Mouse (Mus musculus) cerebellum, adult 2 months (tissue): ENCODE measurements around the gene Tcp10c. TPM values are rescaled to one million over a fixed set of nuclear protein-coding genes. Genes with fewer than 3 reads are reported as not detected.
"Not testable (repeated sequence)": the region's sequence is repeated elsewhere in the genome, so short reads cannot be mapped to it uniquely, and the experiment has no call there.

Experiments
- DNase-seq, 2 experiments: peaks; one replicate each; pipeline ENCODE4 v3.0.0; 2021
- H3K27ac ChIP-seq: fragments of 200-500 bp; 2 replicates; pipeline ENCODE4 v1.5.1; 2012; ENCODE audit warnings: low read length, control low read depth, inconsistent platforms; ENCODE audit not compliant: insufficient read depth
- H3K27me3 ChIP-seq: fragments of 200-500 bp; 2 replicates; pipeline ENCODE4 v1.6.1; 2012; ENCODE audit warnings: inconsistent platforms, mild to moderate bottlenecking, low read length, moderate library complexity; ENCODE audit not compliant: control insufficient read depth, insufficient read depth
- H3K4me1 ChIP-seq: fragments of 200-500 bp; 2 replicates; pipeline ENCODE4 v1.6.1; 2011; ENCODE audit warnings: low read length; ENCODE audit not compliant: control insufficient read depth, insufficient read depth
- H3K4me3 ChIP-seq: fragments of 200-500 bp; replicated peaks from 2 replicates; pipeline ENCODE3; 2011; ENCODE audit warnings: mild to moderate bottlenecking, low read depth, low read length, control low read depth; ENCODE audit not compliant: insufficient read depth
- WGBS: fragments of 180-500 bp; shearing (Covaris S2); methylation state at CpG from one replicate; pipeline ENCODE4 v1.1.7; 2018; 5-methylcytosine and 5-hydroxymethylcytosine counted together
- polyA plus RNA-seq: library from polyadenylated mRNA; depleted of rRNA; stranded (reverse); fragments of >200 nt; gene quantifications from 2 replicates; pipeline ENCODE4 v1.2.3, GENCODE M21; 2012

The Tcp10c gene
- polyA plus RNA-seq, 1 experiment = not detected

GRCm38 (mm10) chr17:13403527-13404131 is 49.3 kb downstream of the Tcp10c start:
- not testable (repeated sequence) for H3K27me3 ChIP-seq, H3K4me3 ChIP-seq, H3K27ac ChIP-seq, DNase-seq, H3K4me1 ChIP-seq
- WGBS = 76% methylated on average over 5 of the region's 5 CpGs

DNA sequence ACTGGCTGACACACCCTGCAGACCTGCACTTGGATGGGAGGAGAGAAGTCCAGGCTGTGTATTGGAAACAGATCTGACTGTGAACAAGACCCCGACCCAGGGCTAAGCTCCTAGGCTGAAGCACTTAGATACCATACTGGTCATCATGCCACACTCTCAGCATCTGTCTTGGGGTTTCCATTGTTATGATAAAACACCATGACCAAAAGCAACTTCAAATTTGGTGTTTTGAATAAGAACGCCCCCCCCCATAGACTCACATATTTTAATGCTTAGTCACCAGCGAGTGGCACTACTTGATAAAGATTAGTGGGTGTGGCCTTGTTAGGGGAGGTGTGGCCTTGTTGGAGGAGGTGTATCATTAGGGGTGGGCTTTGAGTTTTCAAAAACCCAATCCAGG is 51.7 kb downstream of the Tcp10c start:
- WGBS = 73% methylated on average over 3 of the region's 3 CpGs
- H3K27ac ChIP-seq, DNase-seq, H3K4me1 ChIP-seq, H3K27me3 ChIP-seq, H3K4me3 ChIP-seq: not testable (repeated sequence)

DNA sequence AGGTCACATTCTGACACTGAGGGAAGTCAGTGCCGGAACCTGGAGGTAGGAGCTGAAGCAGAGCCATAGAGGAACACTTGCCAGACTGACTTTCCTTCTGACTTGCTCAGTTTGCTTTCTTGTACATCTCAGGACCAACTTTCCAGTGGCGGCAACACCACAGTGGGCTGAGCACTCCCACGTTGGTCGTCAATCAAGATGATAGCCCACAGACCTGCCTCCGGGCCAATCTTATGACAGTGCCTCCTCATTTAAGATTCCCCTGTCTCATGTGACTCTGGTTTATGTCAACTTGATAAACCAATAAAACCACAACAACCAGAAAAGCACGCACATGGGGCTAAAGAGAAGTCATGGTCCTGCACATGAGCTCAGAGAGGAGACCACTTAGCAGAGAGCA is 52.3 kb downstream of the Tcp10c start:
- not testable (repeated sequence) for H3K4me1 ChIP-seq, DNase-seq, H3K4me3 ChIP-seq, H3K27me3 ChIP-seq, H3K27ac ChIP-seq
- WGBS = 88% methylated on average over 6 of the region's 6 CpGs

- not testable (repeated sequence) for H3K27me3 ChIP-seq, H3K4me1 ChIP-seq, H3K4me3 ChIP-seq, H3K27ac ChIP-seq, DNase-seq
- WGBS = 94% methylated on average over 3 of the region's 4 CpGs
Observed at GRCm38 (mm10) chr17:13407621-13408256, 53.4 kb downstream of the Tcp10c start.

GRCm38 (mm10) chr17:13408257-13408633 is 53.9 kb downstream of the Tcp10c start:
- H3K27me3 ChIP-seq = not testable (repeated sequence)

DNA sequence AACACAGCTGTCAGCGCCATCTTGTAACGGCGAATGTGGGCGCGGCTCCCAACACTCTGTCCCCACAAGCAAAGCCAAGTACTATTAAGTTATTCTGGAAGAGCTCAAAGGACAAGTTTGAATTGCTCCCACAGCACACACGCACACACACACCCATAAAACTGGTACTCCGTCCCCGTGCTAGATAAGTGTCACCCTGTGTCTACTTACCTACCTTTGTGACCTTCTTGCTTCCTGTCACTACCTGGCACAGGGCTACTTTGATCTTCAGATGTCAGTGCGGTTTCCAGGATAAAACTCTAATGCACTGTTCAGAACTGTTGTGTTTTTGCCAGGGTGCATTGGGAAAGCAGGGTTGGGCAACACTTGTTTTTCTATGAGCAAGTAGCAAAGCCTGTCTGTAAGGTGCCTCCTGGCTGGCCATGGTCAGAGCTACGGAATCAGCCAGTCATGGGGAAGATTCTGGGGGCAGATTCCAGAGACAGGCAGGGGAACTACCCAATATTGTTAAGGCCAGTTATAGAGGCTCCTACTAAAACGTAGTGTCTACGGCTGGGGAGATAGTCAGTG is 66.7 kb downstream of the Tcp10c start:
- DNase-seq, H3K4me1 ChIP-seq, H3K27me3 ChIP-seq, H3K4me3 ChIP-seq, H3K27ac ChIP-seq: not testable (repeated sequence)
- WGBS = 89% methylated on average over 11 of the region's 12 CpGs

More at GRCm38 (mm10) chr17:13408257-13408633, 53.9 kb downstream of the Tcp10c start:
- WGBS = 88% methylated on average over 11 of the region's 11 CpGs
- H3K4me1 ChIP-seq, H3K4me3 ChIP-seq, DNase-seq, H3K27ac ChIP-seq: not testable (repeated sequence)

DNA sequence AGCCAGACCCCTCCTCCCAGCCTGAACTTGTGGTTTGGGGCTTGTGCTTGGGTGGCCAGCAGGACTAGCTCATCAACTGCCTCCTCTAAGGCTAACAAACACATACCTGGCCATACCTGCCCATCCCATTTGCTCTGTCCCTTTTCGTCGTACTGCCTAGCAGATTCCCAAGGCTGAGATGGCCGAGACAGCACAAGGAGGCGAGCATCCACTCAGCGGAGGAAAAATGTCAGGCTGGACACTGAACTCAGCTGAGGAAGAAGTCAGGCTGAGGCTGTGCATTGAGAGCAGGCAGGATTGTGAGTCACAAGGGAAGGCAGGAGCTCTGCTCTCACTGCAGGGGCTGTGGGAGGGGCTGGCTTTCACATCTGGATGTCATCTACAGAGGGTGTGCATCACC is 68.3 kb downstream of the Tcp10c start:
- not testable (repeated sequence) for H3K27ac ChIP-seq, H3K4me1 ChIP-seq, H3K27me3 ChIP-seq, DNase-seq, H3K4me3 ChIP-seq
- WGBS = 89% methylated on average over 5 of the region's 5 CpGs

DNA sequence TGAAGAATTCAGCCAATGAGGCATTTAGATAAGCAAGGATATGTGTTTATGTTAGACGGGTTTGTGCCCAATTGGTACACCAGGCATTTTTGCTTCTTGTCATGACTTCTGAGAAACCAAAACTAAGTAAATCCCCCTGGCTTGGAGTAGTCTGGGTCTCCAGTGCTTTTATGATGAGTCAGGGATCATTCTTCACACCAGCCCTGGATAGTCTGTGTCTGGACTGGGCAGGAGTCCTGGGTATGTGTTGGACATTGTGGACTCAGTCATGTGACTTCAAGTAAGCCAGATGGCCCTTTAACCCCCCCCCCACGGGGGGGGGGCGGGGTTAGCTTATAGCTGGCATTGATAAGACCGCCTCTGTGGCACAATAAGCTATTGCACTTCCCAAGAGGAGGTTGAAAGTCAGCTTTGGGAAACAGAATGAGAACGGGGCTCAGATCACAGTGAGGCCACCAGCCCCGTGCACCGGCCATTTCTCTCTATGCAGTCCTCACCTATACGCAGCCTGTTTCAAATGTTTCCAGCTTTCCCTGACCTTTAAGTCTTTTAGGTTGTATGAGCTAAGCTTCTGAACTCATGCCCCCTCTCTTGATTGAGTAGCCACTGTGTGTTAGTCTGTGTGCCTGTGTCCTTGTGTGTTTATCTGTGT is 69.1 kb downstream of the Tcp10c start:
- not testable (repeated sequence) for H3K27me3 ChIP-seq, DNase-seq, H3K4me1 ChIP-seq, H3K27ac ChIP-seq, H3K4me3 ChIP-seq
- 55% methylated on average over 8 of the region's 8 CpGs for WGBS

DNA sequence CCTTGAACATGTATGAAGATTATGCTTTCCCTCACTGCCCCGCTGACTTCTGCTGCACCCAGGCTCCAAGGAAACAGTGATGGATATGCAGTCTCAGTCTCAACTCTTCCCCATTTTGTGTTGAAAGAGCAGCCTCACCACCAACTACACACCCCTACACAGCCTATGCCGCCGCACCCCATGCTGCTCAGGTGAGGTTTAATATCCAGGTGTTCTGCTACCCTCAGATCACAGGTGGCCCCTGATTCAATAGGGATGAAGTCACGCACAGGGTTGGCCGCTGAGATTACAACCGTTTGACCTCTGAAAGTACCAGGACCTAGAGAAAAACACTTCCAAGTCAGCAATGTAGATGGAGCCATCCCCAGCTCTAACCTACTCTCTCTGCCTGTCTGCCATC is 69.9 kb downstream of the Tcp10c start:
- not testable (repeated sequence) for H3K27me3 ChIP-seq, H3K27ac ChIP-seq, H3K4me1 ChIP-seq, H3K4me3 ChIP-seq, DNase-seq
- 90% methylated on average over 6 of the region's 6 CpGs for WGBS

- H3K27ac ChIP-seq, H3K4me1 ChIP-seq, H3K27me3 ChIP-seq, DNase-seq, H3K4me3 ChIP-seq: not testable (repeated sequence)
- 66% methylated on average over 2 of the region's 5 CpGs for WGBS
Observed at GRCm38 (mm10) chr17:13425694-13426093, 71.3 kb downstream of the Tcp10c start.

DNA sequence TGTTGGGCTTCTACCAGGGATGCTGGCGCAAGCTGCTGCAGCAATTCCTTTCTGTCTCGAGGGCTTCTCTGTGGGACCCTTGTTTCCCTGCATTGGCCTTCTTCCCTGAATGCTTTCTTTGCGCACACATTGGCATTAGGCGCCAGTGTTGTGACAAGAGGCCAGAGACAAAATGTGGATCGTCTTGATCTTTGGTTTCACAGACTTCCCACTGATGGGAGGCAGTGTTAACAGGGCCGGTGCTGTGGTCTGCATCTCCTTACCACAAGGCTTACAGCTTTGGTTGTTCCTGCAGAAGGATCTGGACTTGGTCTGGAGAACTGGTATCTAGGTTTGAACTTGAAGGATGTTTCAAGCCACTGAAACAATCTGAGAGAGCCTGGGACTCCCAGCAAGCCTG is 72.1 kb downstream of the Tcp10c start:
- 94% methylated on average over 4 of the region's 6 CpGs for WGBS
- not testable (repeated sequence) for H3K27ac ChIP-seq, H3K4me1 ChIP-seq, DNase-seq, H3K27me3 ChIP-seq, H3K4me3 ChIP-seq
